Mouse (Mus musculus): ENCODE data around the gene Rbm20. TPM values are rescaled to one million over a fixed set of nuclear protein-coding genes. Genes with fewer than 3 reads are reported as not detected.

Rbm20 gene
- polyA plus RNA-seq, 1 experiment from 2014 or later = 5.1 TPM

DNA sequence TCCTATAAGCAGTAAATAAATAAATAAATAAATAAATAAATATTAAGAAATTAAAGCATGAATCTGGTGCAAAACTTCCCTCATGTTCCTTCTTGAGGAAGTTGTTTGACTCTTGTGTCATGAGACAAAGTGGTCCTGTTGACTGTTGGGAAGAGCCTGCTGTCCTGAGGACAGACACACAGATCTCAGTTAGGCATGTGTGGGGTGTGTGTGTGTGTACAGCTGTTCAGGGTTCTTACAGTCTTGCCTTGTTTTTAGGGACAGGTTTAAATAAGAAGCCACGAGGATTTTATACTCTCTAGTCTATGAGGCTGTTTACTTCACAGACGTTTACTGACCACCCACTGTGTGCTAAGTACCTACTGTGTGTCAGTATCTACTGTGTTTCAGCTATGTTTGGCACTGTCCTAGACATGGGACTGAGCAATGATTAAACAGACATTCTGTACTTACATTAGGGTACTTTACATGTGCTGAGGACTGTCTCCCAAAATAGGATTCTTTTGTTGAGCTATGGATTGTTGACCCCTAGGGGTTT is 81.8 kb downstream of the Rbm20 start:
- no peak overlapping the region for H3K4me2 ChIP-seq
- WGBS = 69% methylated on average over 2 of the region's 2 CpGs
- H3K9ac ChIP-seq (replicated peaks) = no peak overlapping the region
- no peak overlapping the region for H3K27ac ChIP-seq
- H3K27me3 ChIP-seq = peaks cover 4% of the 10 kb centered on the region; the same call in 1 of the 2 replicates
- H3K4me3 ChIP-seq (replicated peaks) = no peak overlapping the region
- ATAC-seq (ENCODE audit: insufficient number of reproducible peaks, insufficient read depth, low FRiP score, low TSS enrichment, low read depth) = no peak
- H3K36me3 ChIP-seq = no peaks in the 10 kb centered on the region
- H3K9me3 ChIP-seq = peaks cover 6% of the 10 kb centered on the region; the same call in 1 of the 2 replicates
- 0 out of 2 replicates have a peak, but pooled peaks cover 4% of the 10 kb centered on the region for H3K4me1 ChIP-seq (replicated peaks)

DNA sequence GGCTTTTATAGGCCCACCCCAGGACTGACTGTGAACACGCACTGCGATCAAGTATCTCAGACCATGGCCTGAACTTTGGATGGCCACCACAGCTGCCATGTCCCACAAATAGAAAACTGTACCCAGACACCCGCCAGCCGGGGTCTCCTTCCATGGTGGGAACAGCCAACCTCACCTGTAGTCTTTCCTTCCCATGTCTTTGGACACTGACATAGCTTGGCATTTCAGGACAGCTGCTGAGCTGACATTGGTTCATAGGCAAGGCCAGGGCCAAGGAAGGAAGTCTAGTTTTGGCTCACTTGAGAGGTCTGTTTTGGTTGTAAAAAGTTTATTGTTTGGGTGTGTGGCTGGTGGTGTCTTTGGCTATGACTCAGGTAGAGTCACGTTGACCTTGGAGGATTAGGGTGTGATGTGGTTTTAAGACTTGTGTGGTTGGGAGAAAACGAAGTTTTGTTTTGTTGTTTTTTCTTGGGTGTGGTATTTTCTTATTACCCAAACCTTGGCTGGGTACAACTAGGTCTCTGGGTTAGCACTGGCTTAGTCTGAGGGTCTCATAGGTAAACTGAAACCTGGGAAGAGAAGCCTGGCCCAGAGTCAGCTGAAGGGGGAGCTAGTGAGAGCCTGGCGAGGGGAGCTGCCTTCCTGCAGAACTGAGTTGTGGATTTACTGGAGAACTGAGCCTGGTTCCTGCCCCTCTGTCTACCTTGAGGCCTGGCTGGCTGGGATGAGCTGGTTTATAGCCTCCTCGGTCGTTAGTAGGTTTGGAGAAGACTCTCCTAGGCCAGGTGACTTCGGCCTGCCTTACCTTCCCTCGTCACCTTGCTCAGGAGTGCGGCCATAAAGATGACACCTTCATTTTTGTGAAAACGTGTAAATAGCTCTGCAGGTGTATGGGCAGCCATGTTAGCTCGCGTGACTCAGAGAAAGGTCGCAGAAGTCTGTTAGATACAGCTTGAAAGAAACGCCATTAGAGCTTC is 83.3 kb downstream of the Rbm20 start:
- Histone ChIP-seq H3K36me3 (no peaks in the 10 kb centered on the region), H3K4me2 (no peak overlapping the region), H3K9me3 (peaks cover 6% of the 10 kb centered on the region; the same call in 1 of the 2 replicates), H3K27ac (no peak overlapping the region), H3K4me1 (replicated peaks) (no peaks in the 10 kb centered on the region), H3K27me3 (no peaks in the 10 kb centered on the region; the same call in 1 of the 2 replicates), H3K4me3 (replicated peaks) (no peak overlapping the region), H3K9ac (replicated peaks) (no peak overlapping the region)
- 82% methylated on average over 17 of the region's 17 CpGs for WGBS
- no peak for ATAC-seq (ENCODE audit: insufficient number of reproducible peaks, insufficient read depth, low FRiP score, low TSS enrichment, low read depth)

DNA sequence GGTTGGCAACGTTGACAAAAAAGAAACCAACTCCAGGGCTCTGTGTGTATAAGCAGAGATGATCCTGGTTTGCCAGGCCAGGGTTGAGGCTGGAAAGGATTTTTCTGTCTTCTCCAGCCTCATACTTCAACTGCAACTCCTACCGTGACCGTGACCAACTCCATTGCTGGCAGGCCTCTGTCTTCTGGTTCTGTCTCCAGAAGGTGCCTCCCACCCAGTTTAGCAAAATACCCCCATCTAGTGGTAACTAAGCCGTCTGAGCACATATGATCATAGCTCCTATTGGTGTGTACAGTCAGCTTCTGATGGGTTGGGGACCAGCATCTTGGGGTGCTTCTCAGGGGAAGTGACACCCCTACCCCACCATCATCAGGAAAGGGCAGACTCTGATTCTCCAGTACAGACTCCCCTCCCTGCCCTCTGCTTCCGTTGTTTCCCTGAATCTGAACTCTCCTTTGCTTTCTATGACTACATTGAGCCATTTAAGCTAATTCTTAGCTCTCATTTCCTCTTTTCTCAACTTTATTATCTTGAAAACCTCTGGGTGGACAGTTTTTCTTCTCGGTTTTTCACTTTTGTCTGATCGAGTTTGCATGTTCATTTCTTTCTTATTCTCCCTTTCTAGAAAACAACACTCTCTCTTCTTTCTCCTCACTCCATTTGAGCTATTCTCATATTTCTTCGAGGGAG is 85.8 kb downstream of the Rbm20 start:
- H3K9me3 ChIP-seq = 0 out of 2 replicates have a peak, but pooled peaks cover 6% of the 10 kb centered on the region
- no peak overlapping the region for H3K4me2 ChIP-seq
- ATAC-seq (ENCODE audit: insufficient number of reproducible peaks, insufficient read depth, low FRiP score, low TSS enrichment, low read depth) = no peak
- H3K4me1 ChIP-seq (replicated peaks) = no peaks in the 10 kb centered on the region
- H3K36me3 ChIP-seq = no peaks in the 10 kb centered on the region
- H3K4me3 ChIP-seq (replicated peaks) = no peak overlapping the region
- H3K27me3 ChIP-seq = no peaks in the 10 kb centered on the region; the same call in 1 of the 2 replicates
- WGBS = 69% methylated on average over 8 of the region's 8 CpGs
- H3K9ac ChIP-seq (replicated peaks) = no peak overlapping the region
- H3K27ac ChIP-seq = no peak overlapping the region

DNA sequence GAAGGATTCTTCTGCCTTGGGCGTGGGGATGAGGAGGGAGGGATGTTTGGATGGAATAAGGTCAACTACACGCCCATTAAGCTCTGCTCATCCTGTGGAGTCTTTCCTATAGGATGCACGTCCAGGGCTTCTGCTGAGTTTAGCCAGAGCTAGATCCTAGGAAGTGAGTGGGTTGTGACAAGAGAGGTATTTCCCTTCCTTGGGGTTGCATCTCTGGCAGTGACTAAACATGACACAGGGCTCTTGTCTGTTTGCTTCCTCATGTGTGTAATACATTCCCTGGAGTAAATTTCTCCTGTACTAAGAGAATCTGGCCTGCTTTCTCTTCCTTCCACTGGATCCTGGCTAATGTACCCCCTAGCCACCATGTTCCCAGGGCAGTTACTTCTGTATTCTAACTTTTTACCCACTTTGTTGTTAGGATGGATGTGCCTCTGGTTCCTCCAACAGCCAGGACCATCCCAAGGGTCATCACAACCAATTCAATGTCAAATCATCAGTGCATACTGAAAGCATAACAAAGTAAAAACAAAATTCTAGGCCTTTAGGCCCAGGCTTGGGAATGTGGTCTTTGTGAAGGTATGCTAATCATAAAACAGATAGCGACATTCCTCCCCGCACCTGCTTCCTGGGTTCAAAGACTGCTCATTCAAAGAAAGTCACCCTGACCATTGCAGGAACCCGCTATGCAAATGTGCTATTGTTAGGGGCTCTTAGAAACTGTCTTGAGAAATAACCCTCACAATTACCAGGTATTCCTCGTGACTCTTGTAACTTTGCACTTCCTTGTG is 87.8 kb downstream of the Rbm20 start:
- H3K27ac ChIP-seq = no peak overlapping the region
- H3K9ac ChIP-seq (replicated peaks) = no peak overlapping the region
- 81% methylated on average over 7 of the region's 7 CpGs for WGBS
- H3K4me3 ChIP-seq (replicated peaks) = no peak overlapping the region
- H3K4me2 ChIP-seq = no peak overlapping the region
- H3K9me3 ChIP-seq = 0 out of 2 replicates have a peak, but pooled peaks cover 6% of the 10 kb centered on the region
- H3K4me1 ChIP-seq (replicated peaks) = no peaks in the 10 kb centered on the region
- no peaks in the 10 kb centered on the region; the same call in 1 of the 2 replicates for H3K27me3 ChIP-seq
- ATAC-seq (ENCODE audit: insufficient number of reproducible peaks, insufficient read depth, low FRiP score, low TSS enrichment, low read depth) = no peak
- H3K36me3 ChIP-seq = no peaks in the 10 kb centered on the region

DNA sequence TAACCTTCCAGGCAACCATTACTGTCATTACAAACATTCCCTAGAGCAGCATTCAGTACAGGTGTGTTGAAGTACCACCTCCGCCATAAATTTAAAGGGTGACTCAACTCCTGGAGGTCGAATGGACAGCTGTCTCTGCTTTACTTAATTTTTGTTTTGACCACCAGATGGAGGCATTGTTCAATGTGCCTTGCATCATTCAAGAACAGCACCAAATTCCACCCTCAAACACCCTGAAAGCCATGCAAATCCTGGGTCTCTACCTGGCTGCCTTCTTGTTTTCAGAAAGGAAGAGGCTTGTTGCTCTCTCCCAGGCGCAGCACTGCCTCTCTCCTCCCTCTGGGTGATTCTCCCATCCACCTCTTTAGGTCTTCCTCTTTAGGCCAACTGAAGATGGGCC is 91.4 kb downstream of the Rbm20 start:
- Histone ChIP-seq H3K4me3 (replicated peaks) (no peak overlapping the region), H3K9me3 (0 out of 2 replicates have a peak, but pooled peaks cover 6% of the 10 kb centered on the region), H3K27ac (no peak overlapping the region), H3K4me2 (no peak overlapping the region), H3K27me3 (no peaks in the 10 kb centered on the region), H3K4me1 (replicated peaks) (peaks cover 3% of the 10 kb centered on the region; the same call in 1 of the 2 replicates), H3K36me3 (no peaks in the 10 kb centered on the region), H3K9ac (replicated peaks) (no peak overlapping the region)
- 24% methylated on average over 3 of the region's 3 CpGs for WGBS
- ATAC-seq (ENCODE audit: insufficient number of reproducible peaks, insufficient read depth, low FRiP score, low TSS enrichment, low read depth) = no peak

DNA sequence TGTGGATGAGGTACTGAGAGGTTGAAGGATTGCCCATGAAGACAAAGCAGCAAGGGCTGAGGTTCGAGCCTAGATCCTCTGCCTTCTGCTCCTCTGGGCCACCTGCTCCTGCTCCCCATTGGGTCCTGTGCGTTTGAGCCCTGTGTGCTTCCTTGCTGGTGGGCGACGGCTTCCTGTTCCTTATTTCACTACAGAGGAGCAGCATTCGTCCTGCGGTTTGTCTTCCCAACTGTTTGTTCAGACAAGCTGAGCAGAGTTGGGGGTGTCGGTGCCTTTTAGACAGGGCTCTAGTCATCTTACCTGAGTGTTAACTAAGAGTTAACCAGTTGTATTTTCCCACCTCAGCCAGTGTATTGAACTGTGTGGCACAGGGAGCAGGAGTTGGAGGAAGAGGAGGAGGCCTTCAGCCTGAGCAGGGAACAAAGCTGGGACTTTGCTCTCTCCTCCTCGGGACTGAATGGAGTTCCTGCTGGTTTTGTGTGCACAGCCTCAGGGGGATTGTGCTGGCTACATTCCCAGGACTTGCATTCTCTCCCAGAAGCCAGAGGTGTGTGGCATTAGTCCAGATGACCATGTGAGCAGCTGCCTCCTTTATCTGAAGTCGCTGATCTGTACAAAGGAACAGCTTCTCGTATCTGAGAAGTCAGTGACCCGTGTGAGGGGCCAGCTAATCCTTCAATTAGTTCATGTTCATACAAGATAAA is 97.0 kb downstream of the Rbm20 start:
- H3K27ac ChIP-seq = peak overlapping the region; percentile 4; the same call in 1 of the 2 replicates
- peaks cover 11% of the 10 kb centered on the region; the same call in 1 of the 2 replicates for H3K4me1 ChIP-seq (replicated peaks)
- no peak overlapping the region for H3K4me3 ChIP-seq (replicated peaks)
- no peaks in the 10 kb centered on the region for H3K27me3 ChIP-seq
- no peak for ATAC-seq (ENCODE audit: insufficient number of reproducible peaks, insufficient read depth, low FRiP score, low TSS enrichment, low read depth)
- H3K9ac ChIP-seq (replicated peaks) = no peak overlapping the region
- H3K4me2 ChIP-seq = no peak overlapping the region
- 65% methylated on average over 11 of the region's 11 CpGs for WGBS
- no peaks in the 10 kb centered on the region for H3K9me3 ChIP-seq
- no peaks in the 10 kb centered on the region for H3K36me3 ChIP-seq

DNA sequence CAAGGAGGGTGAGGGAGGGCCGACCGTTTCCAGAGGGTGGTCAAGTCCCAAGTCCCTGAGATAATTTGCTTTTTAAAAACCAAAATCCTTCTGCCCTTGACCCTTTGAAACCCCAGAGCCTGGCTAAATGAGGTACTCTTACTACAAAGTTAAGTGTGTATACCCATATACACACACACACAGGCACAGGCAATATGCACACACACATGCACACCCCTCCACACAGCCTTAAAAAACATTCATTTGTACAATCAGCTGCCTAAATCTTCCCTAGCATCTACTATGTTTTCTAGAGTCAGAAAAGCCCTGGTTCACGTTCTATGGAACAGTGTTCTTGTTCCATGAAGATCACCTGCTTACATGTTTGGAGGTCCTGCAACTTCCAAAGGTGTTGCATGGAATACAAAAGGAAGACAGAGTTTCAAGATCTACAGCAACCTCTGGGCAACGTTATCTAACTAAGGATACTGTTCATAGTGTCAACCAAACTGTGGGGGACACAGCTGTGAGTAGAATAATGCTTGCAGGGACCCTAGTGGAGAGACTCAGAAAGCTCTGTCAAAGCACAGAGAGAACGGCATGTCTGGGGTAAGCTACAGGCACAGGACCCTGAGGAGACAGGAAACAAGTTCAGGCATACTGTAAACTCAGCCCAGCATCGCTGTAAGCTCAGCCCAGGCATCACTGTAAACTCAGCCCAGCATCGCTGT is 97.7 kb downstream of the Rbm20 start:
- peaks cover 11% of the 10 kb centered on the region; the same call in 1 of the 2 replicates for H3K4me1 ChIP-seq (replicated peaks)
- WGBS = 62% methylated on average over 7 of the region's 7 CpGs
- no peaks in the 10 kb centered on the region for H3K27me3 ChIP-seq
- no peak overlapping the region for H3K4me2 ChIP-seq
- no peaks in the 10 kb centered on the region for H3K36me3 ChIP-seq
- H3K9ac ChIP-seq (replicated peaks) = no peak overlapping the region
- ATAC-seq (ENCODE audit: insufficient number of reproducible peaks, insufficient read depth, low FRiP score, low TSS enrichment, low read depth) = no peak
- H3K27ac ChIP-seq = peak overlapping the region; percentile 4; the same call in 1 of the 2 replicates
- no peak overlapping the region for H3K4me3 ChIP-seq (replicated peaks)
- no peaks in the 10 kb centered on the region for H3K9me3 ChIP-seq

DNA sequence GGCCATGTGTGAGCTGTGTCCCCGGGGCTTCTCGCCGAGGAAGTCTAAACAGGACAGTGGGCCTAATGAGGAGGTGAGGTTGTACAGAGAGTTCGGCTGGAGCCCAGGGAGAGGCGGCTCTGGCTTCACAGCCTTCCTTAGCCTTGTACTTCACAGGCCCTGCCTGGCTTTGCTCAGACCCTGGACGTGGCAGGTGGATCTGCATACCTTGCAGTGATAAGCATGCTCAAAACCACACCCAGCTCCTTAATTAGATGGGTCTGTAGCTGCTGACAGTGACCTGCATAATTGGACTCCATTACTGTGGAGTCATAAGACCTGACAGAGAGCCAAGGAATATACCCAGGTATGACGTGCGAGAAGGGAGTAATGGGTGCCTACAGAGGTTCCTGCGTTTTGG is 102.3 kb downstream of the Rbm20 start:
- H3K27ac ChIP-seq = no peak overlapping the region
- peaks cover 4% of the 10 kb centered on the region; the same call in 1 of the 2 replicates for H3K4me1 ChIP-seq (replicated peaks)
- H3K36me3 ChIP-seq = no peaks in the 10 kb centered on the region
- ATAC-seq (ENCODE audit: insufficient number of reproducible peaks, insufficient read depth, low FRiP score, low TSS enrichment, low read depth) = no peak
- no peak overlapping the region for H3K4me2 ChIP-seq
- 82% methylated on average over 9 of the region's 9 CpGs for WGBS
- H3K9me3 ChIP-seq = no peaks in the 10 kb centered on the region
- no peaks in the 10 kb centered on the region for H3K27me3 ChIP-seq
- no peak overlapping the region for H3K9ac ChIP-seq (replicated peaks)
- H3K4me3 ChIP-seq (replicated peaks) = no peak overlapping the region

DNA sequence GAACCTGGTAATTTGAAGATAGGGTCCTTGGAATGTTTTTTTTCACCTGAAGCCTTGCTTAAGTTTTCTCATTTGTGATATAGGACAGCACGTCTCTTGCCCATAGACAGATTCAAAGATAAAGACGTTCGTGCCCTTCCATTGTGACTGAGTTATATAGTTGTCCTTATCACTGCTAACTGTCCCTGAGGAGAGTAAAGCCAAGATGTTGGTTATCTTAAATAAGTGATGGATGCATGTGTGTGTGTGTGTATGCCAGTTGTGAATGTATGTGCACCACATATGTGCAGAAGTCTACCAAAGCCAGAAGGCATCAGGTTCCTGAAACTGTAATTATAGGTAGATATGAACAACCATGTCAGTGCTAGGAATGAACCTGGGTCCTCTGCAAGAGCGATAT is 102.7 kb downstream of the Rbm20 start:
- H3K4me3 ChIP-seq (replicated peaks) = no peak overlapping the region
- no peaks in the 10 kb centered on the region for H3K9me3 ChIP-seq
- H3K27ac ChIP-seq = no peak overlapping the region
- ATAC-seq (ENCODE audit: insufficient number of reproducible peaks, insufficient read depth, low FRiP score, low TSS enrichment, low read depth) = no peak
- WGBS = 95% methylated on average over 4 of the region's 4 CpGs
- no peak overlapping the region for H3K9ac ChIP-seq (replicated peaks)
- no peaks in the 10 kb centered on the region for H3K27me3 ChIP-seq
- H3K4me2 ChIP-seq = no peak overlapping the region
- no peaks in the 10 kb centered on the region for H3K36me3 ChIP-seq
- H3K4me1 ChIP-seq (replicated peaks) = peaks cover under 1% of the 10 kb centered on the region; the same call in 1 of the 2 replicates

All from limb, embryonic 12.5 days (tissue).